Mouse (Mus musculus): ENCODE results near the gene 1810062G17Rik.

The 1810062G17Rik gene

GRCm38 (mm10) chr3:36505306-36505705 is 29.6 kb downstream of the 1810062G17Rik start:
- no peak for DNase-seq (ENCODE audit: low spot score)

GRCm38 (mm10) chr3:36505809-36506735 is 30.3 kb downstream of the 1810062G17Rik start:
- DNase-seq (ENCODE audit: low spot score), result no peak

GRCm38 (mm10) chr3:36511491-36511890 is 35.8 kb downstream of the 1810062G17Rik start:
- DNase-seq (ENCODE audit: low spot score), result no peak

GRCm38 (mm10) chr3:36516196-36516595 is 40.5 kb downstream of the 1810062G17Rik start:
- no peak for DNase-seq (ENCODE audit: low spot score)

- peak; percentile 34 for DNase-seq (ENCODE audit: low spot score)
These were observed 45.6 kb downstream of the 1810062G17Rik start, which contains the start of gene Gm11549 for GRCm38 (mm10) chr3:36521073-36522060. Gene Gm11549, minus strand, starts transcription at chr3:36521813.

GRCm38 (mm10) chr3:36522137-36522536 is 46.4 kb downstream of the 1810062G17Rik start:
- DNase-seq (ENCODE audit: low spot score), result no peak

DNA sequence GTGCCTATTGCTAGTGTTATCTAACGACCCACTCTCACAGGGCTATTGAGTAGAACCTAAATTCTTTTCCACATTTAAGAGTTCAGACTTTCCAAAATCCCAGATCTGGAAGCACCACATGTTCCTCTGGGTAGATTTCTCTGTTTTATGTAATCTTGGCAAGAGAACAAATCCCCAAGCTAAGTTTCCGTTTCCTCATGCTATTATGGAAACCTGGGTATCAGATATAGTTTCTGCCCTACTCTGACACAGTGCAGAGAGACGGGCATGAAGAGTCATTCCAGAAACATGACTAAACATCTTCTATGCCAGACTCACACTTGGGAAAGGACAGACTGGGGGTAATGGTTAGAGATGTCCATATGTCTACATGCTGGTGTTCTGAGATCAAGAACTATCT is 48.7 kb downstream of the 1810062G17Rik start:
- DNase-seq (ENCODE audit: low spot score), result no peak

GRCm38 (mm10) chr3:36530345-36530744 is 54.6 kb downstream of the 1810062G17Rik start:
- no peak for DNase-seq (ENCODE audit: low spot score)

- DNase-seq (ENCODE audit: low spot score), result no peak
These were observed 55.0 kb downstream of the 1810062G17Rik start for GRCm38 (mm10) chr3:36530781-36531180.

- DNase-seq (ENCODE audit: low spot score), result no peak
These were observed 55.5 kb downstream of the 1810062G17Rik start for GRCm38 (mm10) chr3:36531242-36531641.

Measured in embryo, embryonic 10 days (tissue).